Mouse (Mus musculus) spleen, adult 12 weeks (tissue): ENCODE measurements around the gene Slc30a5.

ENCODE experiments used
- DNase-seq: peaks from one replicate; pipeline ENCODE4 v3.0.0; 2022; ENCODE audit warnings: low spot score

Slc30a5 gene

GRCm38 (mm10) chr13:100755329-100755728 lies 77.9 kb downstream of the Slc30a5 start:
- no peak for DNase-seq

- DNase-seq, result no peak
Observed at GRCm38 (mm10) chr13:100754186-100754585, 79.0 kb downstream of the Slc30a5 start.

GRCm38 (mm10) chr13:100753011-100753410 lies 80.2 kb downstream of the Slc30a5 start:
- DNase-seq, result no peak
